Mouse (Mus musculus) heart, postnatal 0 days (tissue): ENCODE measurements around the gene Ttc28.

Experiments used
- CTCF ChIP-seq: IDR thresholded peaks from 2 replicates; pipeline ENCODE4 v1.5.1; 2016; ENCODE audit warnings: antibody characterized with exemption, control low read depth, low read depth
- EP300 ChIP-seq: IDR thresholded peaks from 2 replicates; pipeline ENCODE4 v1.6.1; 2016; ENCODE audit warnings: antibody characterized with exemption, low read depth

- no peak for TF ChIP-seq CTCF
- TF ChIP-seq EP300, result no peak
Observed at GRCm38 (mm10) chr5:111130121-111130520, 250.5 kb downstream of the Ttc28 start.
